Mouse (Mus musculus) erythroblast, embryonic 14.5 days (primary cell): ENCODE data around the gene Zap70.

Experiments
- GATA1 ChIP-seq: IDR thresholded peaks from 2 replicates; pipeline ENCODE4 v1.6.1; 2012; ENCODE audit warnings: low read length, inconsistent platforms, mixed read lengths
- TAL1 ChIP-seq: IDR thresholded peaks from 3 replicates; pipeline ENCODE4 v1.6.1; 2012; ENCODE audit warnings: low read length, inconsistent platforms, mixed read lengths

GRCm38 (mm10) chr1:36814271-36814903 lies 52.8 kb downstream of the Zap70 start:
- TF ChIP-seq GATA1, result no peak
- no peak for TF ChIP-seq TAL1
